Mouse (Mus musculus) midbrain, embryonic 16.5 days (tissue): ENCODE data around the gene Gpc6. TPM values are rescaled to one million over a fixed set of nuclear protein-coding genes. Genes with fewer than 3 reads are reported as not detected.
A peak's percentile ranks its signal among the peaks of the same experiment; 100 is the strongest.

Experiments used
- ATAC-seq: fragments of 200-750 bp; cut with Nextera tagmentation; 2 replicates; pipeline ENCODE4 v1.8.0; 2017; ENCODE audit warnings: moderate TSS enrichment
- H3K27ac ChIP-seq: fragments of 300-500 bp; sonication (generic); 2 replicates; pipeline ENCODE4 v1.5.1; 2014; ENCODE audit warnings: mild to moderate bottlenecking, low read length, mixed read lengths
- H3K27me3 ChIP-seq: fragments of 300-500 bp; sonication (generic); 2 replicates; pipeline ENCODE4 v1.6.1; 2014; ENCODE audit warnings: low read depth, low read length, mixed read lengths; ENCODE audit not compliant: control insufficient read depth, insufficient read depth
- H3K36me3 ChIP-seq: fragments of 300-500 bp; sonication (generic); 2 replicates; pipeline ENCODE4 v1.6.1; 2014; ENCODE audit warnings: mild to moderate bottlenecking, low read length, moderate library complexity, mixed read lengths; ENCODE audit not compliant: control insufficient read depth, insufficient read depth
- H3K4me1 ChIP-seq: fragments of 300-500 bp; sonication (generic); 2 replicates; pipeline ENCODE4 v1.6.1; 2014; ENCODE audit warnings: mild to moderate bottlenecking, low read length, mixed read lengths; ENCODE audit not compliant: control insufficient read depth, insufficient read depth
- H3K4me2 ChIP-seq: fragments of 300-500 bp; sonication (generic); 2 replicates; pipeline ENCODE4 v1.6.1; 2014; ENCODE audit warnings: mild to moderate bottlenecking, low read length, mixed read lengths
- H3K4me3 ChIP-seq: fragments of 300-500 bp; sonication (generic); 2 replicates; pipeline ENCODE4 v1.5.1; 2014; ENCODE audit warnings: low read depth, mild to moderate bottlenecking, low read length, moderate library complexity, mixed read lengths
- H3K9ac ChIP-seq: fragments of 300-500 bp; sonication (generic); 2 replicates; pipeline ENCODE4 v1.6.1; 2014; ENCODE audit warnings: low read depth, low read length, mixed read lengths
- H3K9me3 ChIP-seq: fragments of 300-500 bp; sonication (generic); replicated peaks from 2 replicates; pipeline ENCODE4 v1.6.1; 2014; ENCODE audit warnings: mild to moderate bottlenecking, low read length, mixed read lengths; ENCODE audit not compliant: control insufficient read depth, poor library complexity, severe bottlenecking
- WGBS: fragments of 180-500 bp; shearing (Covaris S2); extraction: QIAGEN DNeasy Blood & Tissue Kit; methylation state at CpG from one replicate; pipeline ENCODE4 v1.1.7; 2014; 5-methylcytosine and 5-hydroxymethylcytosine counted together
- polyA plus RNA-seq: library from polyadenylated mRNA; unstranded; fragments of >200 nt; fragmentation: Nextera tagmentation; extraction: Ambion mirVana; gene quantifications from 2 replicates; pipeline ENCODE4 v1.2.1, GENCODE M21; 2015

The Gpc6 gene
- polyA plus RNA-seq, 1 experiment from 2014 or later = 19.7 TPM

DNA sequence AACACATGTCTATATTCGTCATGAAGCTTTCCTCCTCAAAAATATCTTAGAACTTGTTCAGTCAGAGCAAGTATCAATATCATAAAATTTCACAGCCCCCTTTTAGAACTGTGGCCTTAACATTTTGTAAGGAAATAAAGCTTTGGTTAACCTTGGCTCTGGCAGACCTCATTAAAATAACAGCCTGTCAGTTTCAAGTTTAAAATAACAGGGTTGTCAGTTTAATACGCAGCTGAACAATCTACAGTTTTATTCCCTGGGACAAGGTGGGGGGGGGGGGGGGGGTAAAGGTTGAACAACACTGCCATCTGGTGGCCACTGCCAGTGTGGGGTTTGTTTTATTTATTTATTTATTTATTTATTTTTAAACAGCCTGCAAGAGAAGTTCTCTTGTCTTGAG lies 1013.4 kb downstream of the Gpc6 start:
- no peak overlapping the region for H3K4me2 ChIP-seq
- peaks cover 3% of the 10 kb centered on the region for H3K4me1 ChIP-seq
- H3K36me3 ChIP-seq = no peaks in the 10 kb centered on the region
- no peak overlapping the region for H3K9ac ChIP-seq
- no peaks in the 10 kb centered on the region for H3K9me3 ChIP-seq
- no peak for ATAC-seq
- no peaks in the 10 kb centered on the region for H3K27me3 ChIP-seq
- no peak overlapping the region for H3K27ac ChIP-seq
- 19% methylated on average over 2 of the region's 2 CpGs for WGBS
- no peak overlapping the region for H3K4me3 ChIP-seq

DNA sequence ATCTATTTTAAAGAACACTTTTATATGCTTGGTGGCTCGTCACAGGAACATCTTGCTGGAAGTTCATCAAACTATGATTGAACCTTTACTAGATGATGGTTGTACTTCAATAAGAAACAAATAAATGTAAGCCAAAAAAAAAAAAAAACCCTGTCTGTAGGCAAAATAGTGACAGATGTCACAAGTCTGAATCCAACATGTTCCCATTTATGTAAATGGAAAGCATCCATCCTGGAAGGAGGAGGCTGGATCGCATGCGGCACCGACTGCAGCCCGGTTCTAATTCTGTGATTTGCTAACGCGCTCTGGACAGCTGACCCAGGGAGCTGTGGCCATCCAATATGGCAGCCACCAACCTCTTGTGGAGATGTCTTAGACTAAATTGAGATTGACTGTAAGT lies 1014.4 kb downstream of the Gpc6 start:
- Histone ChIP-seq H3K4me1 (peaks cover 3% of the 10 kb centered on the region), H3K9ac (no peak overlapping the region), H3K4me2 (no peak overlapping the region), H3K4me3 (no peak overlapping the region), H3K9me3 (no peaks in the 10 kb centered on the region), H3K27me3 (no peaks in the 10 kb centered on the region), H3K36me3 (no peaks in the 10 kb centered on the region), H3K27ac (no peak overlapping the region)
- ATAC-seq = no peak
- 89% methylated on average over 7 of the region's 7 CpGs for WGBS

DNA sequence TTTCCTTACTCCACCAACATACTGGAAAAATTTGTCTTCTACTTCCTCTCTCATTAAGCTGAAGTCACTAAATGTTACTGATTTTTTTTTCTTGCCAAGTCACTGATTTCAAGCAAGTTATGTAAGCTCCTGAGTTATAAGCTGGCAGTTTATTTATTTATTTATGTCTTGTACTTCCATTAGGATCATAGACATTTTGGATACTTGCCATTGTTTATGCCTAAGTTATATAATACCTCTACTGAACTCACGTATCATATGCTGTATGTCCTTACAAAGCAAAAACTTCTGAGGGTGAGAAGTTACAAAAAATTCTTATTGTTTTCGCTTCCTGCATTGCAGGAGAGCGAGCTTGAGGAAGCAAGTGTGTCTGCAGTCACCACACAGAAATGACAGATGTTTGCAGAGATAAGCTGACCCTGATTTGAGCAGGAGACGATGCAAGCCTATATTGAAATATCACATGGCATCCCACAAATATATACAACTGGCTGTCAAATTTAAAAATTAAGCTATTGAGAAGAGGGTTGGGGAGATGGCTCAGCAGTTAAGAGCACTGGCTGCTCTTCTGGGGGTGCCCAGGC lies 1020.9 kb downstream of the Gpc6 start:
- no peak overlapping the region for H3K4me2 ChIP-seq
- no peak overlapping the region for H3K27ac ChIP-seq
- no peaks in the 10 kb centered on the region for H3K9me3 ChIP-seq
- WGBS = 87% methylated on average over 4 of the region's 4 CpGs
- H3K4me1 ChIP-seq = no peaks in the 10 kb centered on the region; the same call in 1 of the 2 replicates
- no peak overlapping the region for H3K9ac ChIP-seq
- no peaks in the 10 kb centered on the region for H3K36me3 ChIP-seq
- no peak for ATAC-seq
- no peak overlapping the region for H3K4me3 ChIP-seq
- no peaks in the 10 kb centered on the region for H3K27me3 ChIP-seq

DNA sequence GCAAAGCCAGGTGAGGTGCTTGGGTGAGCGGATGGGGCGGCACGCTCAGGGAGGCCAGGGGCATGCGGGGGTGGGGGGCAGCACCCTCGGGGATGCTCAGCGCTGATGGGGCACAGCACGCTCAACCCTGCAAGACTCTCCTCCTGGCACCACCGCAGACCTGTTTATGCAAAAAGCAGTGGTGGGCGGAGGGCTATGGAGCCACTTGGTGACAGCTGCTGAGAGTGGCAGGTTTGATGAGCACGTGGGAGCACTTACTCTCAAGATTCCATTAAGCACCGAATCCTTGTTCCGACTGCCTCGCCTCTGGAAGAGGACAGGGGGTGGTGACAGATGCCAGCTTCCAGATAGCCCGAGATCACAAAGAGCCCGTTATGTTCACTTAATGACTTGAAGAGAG lies 1026.2 kb downstream of the Gpc6 start:
- Histone ChIP-seq H3K27me3 (no peaks in the 10 kb centered on the region), H3K4me2 (no peak overlapping the region), H3K9ac (no peak overlapping the region), H3K4me3 (no peak overlapping the region), H3K9me3 (no peaks in the 10 kb centered on the region), H3K4me1 (no peaks in the 10 kb centered on the region), H3K27ac (no peak overlapping the region), H3K36me3 (no peaks in the 10 kb centered on the region)
- ATAC-seq = peak; percentile 49
- 66% methylated on average over 15 of the region's 15 CpGs for WGBS

DNA sequence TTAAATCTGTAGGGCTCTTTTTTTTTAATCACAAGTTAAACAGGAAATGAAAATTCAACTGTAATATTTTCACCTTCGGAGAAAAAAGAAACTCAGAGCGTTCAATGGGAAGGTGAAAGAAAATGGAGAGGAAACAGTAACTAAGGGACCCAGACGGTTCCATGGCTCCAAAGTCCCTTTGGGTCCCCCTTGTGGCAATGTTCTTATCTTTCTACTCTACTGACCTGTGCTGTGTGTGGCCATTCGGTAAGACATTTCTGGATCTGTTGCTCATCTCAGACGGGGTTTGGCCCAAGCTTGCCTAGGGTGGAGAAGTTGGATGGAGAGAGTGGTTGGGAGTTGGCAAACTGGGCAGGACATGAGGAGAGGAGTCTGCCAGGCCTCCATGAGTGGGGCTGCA lies 1026.6 kb downstream of the Gpc6 start:
- Histone ChIP-seq H3K27me3 (no peaks in the 10 kb centered on the region), H3K36me3 (no peaks in the 10 kb centered on the region), H3K27ac (no peak overlapping the region), H3K9ac (no peak overlapping the region), H3K9me3 (no peaks in the 10 kb centered on the region), H3K4me2 (no peak overlapping the region), H3K4me3 (no peak overlapping the region), H3K4me1 (no peaks in the 10 kb centered on the region)
- ATAC-seq = no peak
- 60% methylated on average over 5 of the region's 5 CpGs for WGBS

DNA sequence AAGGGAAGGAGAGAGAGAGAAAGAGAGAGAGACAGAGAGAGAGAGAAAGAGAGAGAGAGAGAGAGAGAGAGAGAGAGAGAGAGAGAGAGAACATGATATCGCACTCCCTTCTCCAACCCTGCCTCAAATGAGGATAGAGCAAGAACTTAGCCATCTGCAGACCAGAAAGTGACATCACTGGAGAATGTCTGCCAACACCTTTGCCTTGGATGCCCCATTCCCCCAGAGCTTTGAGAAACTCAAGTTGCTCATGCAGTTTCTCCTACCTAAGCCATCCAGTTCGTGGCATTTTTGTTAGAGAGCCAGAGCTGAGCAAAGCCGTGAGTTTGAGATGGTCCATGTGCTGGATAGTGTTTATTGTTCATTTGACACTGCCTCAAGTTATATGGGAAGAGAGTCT lies 1030.9 kb downstream of the Gpc6 start:
- H3K27ac ChIP-seq = no peak overlapping the region
- H3K4me1 ChIP-seq = no peaks in the 10 kb centered on the region
- 96% methylated on average over 3 of the region's 3 CpGs for WGBS
- H3K4me3 ChIP-seq = no peak overlapping the region
- H3K36me3 ChIP-seq = no peaks in the 10 kb centered on the region
- no peaks in the 10 kb centered on the region for H3K27me3 ChIP-seq
- ATAC-seq = no peak
- no peaks in the 10 kb centered on the region for H3K9me3 ChIP-seq
- no peak overlapping the region for H3K4me2 ChIP-seq
- H3K9ac ChIP-seq = no peak overlapping the region

DNA sequence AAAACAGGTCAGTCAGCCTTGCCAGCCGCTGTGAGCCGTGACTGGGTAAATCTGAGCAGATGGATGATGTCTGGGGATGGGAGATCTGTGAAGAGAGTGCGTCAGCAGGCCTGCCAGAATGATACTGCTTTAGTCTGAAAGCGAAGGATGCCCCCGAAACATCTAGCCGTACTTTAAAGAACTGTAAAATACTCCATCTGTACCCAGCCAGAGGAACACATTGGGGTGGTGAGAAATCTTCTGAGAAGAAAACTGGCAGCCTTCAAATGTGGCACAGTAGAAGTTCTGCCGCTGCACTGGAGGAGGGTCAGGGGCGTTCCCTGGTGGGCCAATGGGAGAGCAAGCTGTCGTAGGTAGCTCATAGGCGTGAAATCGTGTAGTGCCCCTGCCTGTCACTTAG lies 1033.3 kb downstream of the Gpc6 start:
- Histone ChIP-seq H3K27ac (no peak overlapping the region), H3K9me3 (no peaks in the 10 kb centered on the region), H3K9ac (no peak overlapping the region), H3K27me3 (no peaks in the 10 kb centered on the region), H3K4me2 (no peak overlapping the region), H3K36me3 (no peaks in the 10 kb centered on the region), H3K4me3 (no peak overlapping the region), H3K4me1 (no peaks in the 10 kb centered on the region)
- ATAC-seq = no peak
- WGBS = 91% methylated on average over 11 of the region's 11 CpGs

DNA sequence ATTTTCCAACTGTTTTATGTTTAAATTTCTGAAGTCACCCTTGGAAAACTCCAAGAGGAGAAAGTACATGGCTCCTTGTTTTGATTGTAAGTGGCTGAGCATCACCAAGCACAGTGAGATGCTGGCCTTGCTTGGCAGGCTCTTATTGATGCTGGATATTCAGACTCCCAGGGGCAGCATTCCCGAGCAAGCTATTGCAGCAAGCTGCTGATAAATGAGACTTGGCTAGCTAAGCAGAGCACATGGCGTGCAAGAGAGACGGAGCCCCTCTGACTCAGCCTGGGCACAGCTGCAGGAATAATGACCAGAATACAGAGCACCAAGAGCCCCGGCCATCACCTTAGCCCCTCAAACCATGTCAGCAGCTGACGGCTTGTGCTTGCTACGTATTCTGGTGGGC lies 1036.2 kb downstream of the Gpc6 start:
- no peaks in the 10 kb centered on the region for H3K36me3 ChIP-seq
- H3K4me3 ChIP-seq = no peak overlapping the region
- no peak overlapping the region for H3K9ac ChIP-seq
- no peaks in the 10 kb centered on the region for H3K9me3 ChIP-seq
- peak; percentile 54; the same call in 1 of the 2 replicates for ATAC-seq
- 0 out of 2 replicates have a peak overlapping the region, but pooled peaks have one; percentile 15 for H3K27ac ChIP-seq
- no peaks in the 10 kb centered on the region for H3K27me3 ChIP-seq
- no peak overlapping the region for H3K4me2 ChIP-seq
- WGBS = 45% methylated on average over 6 of the region's 6 CpGs
- H3K4me1 ChIP-seq = no peaks in the 10 kb centered on the region

DNA sequence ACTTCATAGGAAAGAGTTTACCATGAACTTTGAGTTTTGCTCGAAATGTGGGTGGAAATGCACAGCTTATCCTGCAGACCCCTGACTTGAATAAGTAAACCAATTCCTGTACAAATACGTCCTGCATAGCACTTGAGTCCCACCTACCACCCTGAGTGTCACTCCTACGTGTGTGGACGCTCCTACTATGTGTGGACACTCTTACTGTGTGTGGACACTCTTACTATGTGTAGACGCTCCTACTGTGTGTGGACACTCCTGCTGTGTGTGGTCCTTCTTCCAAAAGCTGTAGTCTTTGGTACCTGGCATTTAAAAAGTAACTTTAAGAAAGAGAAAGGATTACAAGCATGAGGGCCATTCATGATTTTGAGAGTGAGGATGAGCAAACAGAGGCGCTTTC lies 1036.7 kb downstream of the Gpc6 start:
- H3K4me1 ChIP-seq = no peaks in the 10 kb centered on the region
- H3K4me2 ChIP-seq = no peak overlapping the region
- H3K27me3 ChIP-seq = no peaks in the 10 kb centered on the region
- no peak for ATAC-seq
- H3K9me3 ChIP-seq = no peaks in the 10 kb centered on the region
- H3K36me3 ChIP-seq = no peaks in the 10 kb centered on the region
- H3K4me3 ChIP-seq = no peak overlapping the region
- H3K27ac ChIP-seq = no peak overlapping the region
- no peak overlapping the region for H3K9ac ChIP-seq
- WGBS = 90% methylated on average over 6 of the region's 6 CpGs
